Mouse (Mus musculus) adrenal gland, postnatal 36 days (tissue): ENCODE measurements around the gene Rrp8. TPM values are rescaled to one million over a fixed set of nuclear protein-coding genes. Genes with fewer than 3 reads are reported as not detected.
A peak's percentile ranks its signal among the peaks of the same experiment; 100 is the strongest.
"Not testable (repeated sequence)": the region's sequence is repeated elsewhere in the genome, so short reads cannot be mapped to it uniquely, and the experiment has no call there.

Source experiments
- DNase-seq, 2 experiments: peaks; one replicate each; pipeline ENCODE4 v3.0.0; 2021; ENCODE audit warnings: mixed read lengths in 1 of 2
- total RNA-seq, 2 experiments: library from RNA; stranded (reverse); gene quantifications; 2 replicates each; pipeline ENCODE4 v1.2.3; 2021

Gene Rrp8
- total RNA-seq, 2 experiments from 2014 or later = 17.9 to 22.5 TPM

DNA sequence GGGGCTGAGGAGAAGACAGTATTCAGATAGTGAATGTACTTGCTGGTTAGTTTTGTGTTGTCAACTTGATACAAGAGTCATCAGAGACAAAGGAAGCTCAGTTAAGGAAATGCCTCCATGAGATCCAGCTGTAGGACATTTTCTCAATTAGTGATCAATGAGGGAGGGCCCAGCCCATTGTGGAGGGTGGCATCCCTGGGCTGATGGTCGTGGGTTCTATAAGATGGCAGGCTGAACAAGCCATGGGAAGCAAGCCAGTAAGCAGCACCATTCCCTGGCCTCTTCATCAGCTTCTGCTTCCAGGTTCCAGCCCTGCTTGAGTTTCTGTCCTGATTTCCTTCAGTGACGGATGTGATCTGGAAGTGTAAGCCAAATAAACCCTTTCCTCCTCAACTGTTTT, 10.6 kb upstream of the Rrp8 start:
- DNase-seq = no peak

DNA sequence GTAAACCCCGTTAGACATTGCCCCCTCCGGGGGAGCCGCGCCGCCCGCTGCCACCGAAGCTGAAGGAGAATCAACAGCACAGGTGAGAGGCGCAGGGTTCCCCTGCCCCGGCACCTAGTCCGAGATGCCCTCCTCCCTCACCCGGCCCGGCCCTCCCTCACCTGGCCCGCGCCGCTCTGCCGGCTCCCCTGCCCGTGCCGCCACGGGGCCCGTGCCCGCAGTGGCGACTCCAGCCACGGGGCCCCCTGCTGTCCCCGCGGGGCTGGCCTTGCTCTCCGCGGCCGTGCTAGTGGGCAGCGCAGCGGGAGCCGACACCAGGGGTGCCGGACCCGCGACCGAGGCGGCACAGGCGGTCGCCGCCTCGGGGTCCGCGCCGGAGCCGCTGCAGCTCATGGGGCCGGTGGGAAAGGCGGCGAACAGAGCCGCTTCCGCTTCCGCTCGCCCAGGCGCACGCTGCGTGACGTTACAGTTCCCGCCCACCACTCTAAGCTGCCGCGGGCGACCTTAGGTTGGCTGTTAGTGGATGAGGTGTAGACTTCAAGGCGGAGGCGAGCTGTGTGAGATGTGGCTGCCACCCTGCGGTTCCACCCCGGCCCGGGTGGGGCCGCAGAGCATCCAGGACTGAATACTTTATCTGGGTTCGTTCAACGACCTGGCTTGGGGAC, 6.9 kb upstream of the Rrp8 start, which contains the start of gene Taf10:
Gene Taf10, minus strand, starts transcription at position 436 of the 665 bp plus-strand sequence.
- DNase-seq = peak; percentile 92

DNA sequence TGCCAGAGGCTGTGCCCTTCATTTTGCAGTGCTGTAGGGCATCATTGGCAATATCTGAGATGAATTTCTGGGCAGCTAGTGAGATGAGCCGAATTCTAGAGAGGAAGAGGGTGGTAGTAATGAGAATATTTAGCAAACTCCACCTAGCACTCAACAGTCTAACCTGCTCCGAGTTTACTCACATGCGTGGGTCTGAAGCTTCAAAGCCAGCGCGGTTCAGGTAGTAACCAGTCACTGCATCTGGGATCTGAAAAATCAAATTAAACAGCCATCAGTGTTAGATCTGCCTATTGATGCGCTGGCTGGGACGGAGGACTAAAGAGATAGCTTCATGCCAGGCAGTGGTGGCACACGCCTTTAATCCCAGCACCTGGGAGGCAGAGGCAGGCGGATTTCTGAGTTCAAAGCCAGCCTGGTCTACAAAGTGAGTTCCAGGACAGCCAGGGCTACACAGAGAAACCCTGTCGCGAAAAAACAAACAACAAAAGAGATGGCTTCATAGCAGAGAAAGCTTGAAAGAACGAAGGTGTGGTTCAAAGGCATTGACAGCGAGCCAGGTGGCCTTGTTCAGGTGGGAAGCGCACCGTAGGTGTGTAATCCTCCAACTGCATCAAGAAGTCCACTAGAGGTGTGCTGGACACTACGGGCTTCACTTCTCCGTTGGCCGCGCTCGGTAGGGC, 6.2 kb upstream of the Rrp8 start:
- DNase-seq = not testable (repeated sequence)

DNA sequence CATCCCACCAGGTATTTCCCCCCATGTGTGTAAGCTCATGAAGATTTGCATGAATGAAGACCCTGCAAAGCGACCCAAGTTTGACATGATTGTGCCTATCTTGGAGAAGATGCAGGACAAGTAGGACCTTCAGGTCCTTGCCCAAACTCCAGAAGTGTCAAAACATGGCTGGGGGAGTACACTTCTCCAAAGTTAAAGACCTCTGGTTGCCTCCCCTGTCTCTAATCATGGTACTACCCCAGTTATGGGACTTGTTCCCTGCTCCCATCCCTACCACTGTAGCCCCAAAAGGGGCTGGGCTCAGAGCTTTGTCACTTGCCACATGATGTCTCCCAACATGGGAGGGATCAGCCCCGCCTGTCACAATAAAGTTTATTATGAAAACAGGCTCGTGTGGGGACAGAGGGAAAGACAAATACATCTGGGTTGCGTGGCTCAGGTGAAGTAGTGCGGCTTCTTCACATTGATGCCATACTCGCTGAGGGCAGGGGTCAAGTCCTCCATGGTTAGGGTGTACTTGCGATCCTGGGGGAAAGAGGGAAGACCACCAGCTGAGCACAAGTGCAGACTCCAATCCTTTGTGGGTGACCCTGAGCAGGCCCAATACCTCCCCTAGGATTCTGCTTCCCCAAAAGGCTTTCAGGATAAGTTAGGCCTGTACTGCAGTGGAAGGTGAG, 5.5 kb upstream of the Rrp8 start:
- not testable (repeated sequence) for DNase-seq

DNA sequence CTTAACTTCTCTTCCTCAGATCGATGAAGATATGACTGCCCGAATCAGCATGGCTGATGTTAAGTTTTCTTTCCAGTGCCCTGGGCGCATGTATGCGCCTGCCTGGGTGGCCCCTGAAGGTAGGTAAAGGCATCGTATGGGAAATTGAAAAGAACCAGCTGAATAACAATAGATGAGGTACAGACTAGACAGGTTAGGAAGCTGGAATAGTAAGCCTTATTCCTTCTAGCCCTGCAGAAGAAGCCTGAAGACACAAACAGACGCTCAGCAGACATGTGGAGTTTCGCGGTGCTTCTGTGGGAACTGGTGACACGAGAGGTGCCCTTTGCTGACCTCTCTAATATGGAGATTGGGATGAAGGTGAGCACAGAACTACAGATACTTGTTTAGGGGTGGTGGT, 4.8 kb upstream of the Rrp8 start:
- no peak for DNase-seq

DNA sequence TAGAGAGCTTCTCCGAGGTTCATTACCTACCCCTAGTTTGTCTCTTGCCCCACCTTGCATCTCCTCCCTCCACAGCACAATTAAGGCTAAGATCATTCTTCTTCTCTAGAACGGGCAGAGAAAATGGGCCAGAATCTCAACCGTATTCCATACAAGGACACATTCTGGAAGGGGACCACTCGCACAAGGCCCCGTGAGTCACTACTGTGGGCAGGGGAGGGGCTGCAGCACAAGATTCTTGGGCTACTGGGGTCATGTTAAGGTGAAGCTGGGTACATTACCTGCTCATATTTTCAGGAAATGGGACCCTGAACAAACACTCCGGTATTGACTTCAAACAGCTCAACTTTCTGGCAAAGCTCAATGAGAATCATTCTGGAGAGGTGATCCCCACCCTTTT, 3.7 kb upstream of the Rrp8 start:
- peak in 1 of 2 experiments; percentile 14 for DNase-seq

DNA sequence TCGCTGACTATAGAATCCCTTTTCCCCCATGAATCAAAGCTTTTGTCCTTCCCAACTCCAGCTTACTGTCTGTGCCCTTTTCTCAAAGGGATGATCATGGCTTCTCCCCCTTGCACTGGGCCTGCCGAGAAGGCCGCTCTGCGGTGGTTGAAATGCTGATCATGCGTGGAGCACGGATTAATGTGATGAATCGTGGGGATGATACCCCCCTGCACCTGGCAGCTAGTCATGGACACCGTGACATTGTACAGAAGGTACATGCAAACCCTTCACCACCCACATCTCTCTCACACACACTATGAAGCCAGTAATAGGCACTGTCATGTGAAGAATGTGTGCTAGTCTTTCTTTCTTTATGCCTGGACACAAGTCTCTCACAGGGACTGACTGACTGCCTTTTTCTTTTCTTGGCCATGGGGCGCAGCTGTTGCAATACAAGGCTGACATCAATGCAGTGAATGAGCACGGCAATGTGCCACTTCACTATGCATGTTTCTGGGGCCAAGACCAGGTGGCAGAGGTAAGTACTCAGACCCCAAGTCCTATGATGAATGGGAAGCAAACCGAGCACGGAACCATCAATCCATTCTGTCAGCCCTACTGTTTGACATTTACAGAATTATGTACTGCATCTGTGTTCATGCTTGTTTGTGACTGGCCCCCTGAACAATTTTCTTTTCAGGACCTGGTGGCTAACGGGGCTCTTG, 3.1 kb upstream of the Rrp8 start:
- DNase-seq = no peak

DNA sequence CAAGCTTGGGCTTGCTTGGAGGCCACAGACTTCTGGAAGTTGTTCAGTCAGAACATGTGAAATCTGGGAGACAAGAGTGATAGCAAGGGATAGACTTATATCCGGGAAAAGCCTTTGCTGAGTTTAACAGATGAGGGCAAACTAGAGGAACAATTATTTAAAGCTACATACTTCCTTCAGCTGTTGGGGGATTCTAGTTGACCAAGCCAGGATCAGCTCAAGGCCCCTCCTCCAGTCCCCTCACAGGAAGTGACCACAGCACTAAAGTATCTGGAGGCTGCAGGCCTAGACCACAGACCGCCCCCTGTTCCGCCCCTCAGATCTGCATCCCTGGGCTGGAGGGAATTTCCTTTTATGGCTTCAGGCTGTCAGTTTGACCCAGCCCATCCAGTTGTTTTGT, 1.8 kb upstream of the Rrp8 start:
- DNase-seq = peak; percentile 66 to 80

DNA sequence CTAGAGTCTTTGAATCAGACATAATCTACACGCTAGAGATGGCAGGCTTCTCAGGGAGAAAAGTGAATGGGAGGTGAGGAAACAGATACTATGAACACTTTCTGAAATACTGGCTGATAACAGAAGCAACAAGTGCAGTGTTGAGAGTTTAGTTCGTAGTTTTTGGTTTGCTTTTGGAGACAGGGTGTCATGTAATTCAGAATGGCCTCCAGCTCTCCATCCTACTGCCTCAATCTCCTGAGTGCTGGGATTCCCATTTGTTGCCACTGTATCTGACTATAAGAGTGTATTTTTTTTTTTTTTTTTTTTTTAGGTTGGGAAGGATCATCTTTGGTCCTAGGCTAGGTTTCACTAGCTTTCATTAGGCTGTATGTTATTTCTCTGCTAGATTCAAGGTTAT, 1.1 kb upstream of the Rrp8 start:
- no peak for DNase-seq

DNA sequence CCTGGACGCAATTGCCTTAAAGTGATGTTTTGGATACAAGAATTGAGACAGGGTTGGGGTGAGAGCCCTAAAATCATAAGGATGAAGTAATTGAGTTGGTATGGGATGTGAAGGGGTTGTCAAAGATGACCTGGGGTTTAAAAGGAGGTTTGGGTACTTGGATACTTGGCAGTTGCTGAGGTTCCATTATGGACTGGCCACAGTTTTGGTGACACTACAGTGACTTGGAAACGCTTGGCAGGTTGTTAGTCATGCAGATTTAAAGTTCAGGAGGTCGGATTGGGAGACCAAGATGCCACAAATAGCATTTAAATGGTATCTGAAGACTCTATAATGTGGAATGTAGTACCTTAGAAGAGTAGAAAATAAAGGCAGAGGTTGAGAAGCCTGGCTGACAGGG, 463 bp upstream of the Rrp8 start:
- DNase-seq = no peak

DNA sequence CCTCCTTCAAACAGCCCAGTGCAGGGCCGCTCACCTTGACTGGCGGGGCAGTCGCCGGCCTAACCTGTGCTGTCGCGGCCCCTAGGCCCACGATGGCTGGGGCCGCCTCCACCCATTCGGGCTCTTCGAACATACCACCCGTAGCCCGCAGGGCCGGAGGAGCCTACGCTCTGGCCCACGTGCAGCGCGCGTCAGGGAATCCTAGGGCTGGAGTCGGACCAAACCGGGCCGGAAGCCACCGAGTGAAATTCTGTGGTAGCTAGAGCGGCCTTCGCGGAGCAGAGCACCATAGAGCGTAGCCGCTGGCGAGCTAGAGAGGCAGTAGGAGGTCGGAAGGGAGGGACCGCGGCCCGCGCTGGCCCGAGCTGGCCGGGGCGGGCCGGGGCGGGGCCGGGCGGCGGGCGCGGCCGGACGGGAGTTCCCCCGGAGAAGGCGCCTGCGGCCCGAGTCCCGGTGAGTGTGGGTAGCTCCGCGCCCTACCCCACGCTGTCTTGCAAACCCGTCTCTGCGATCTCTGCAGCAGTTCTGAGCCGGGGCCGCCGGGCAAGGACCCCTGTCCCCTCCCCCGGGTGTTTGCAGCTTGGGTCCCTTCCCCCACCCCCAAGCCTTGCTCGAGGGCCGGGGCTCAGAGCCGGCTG, 802 bp downstream of the Rrp8 start, which contains the start of gene Ilk:
Gene Ilk, plus strand, starts transcription at position 329 of the 638 bp plus-strand sequence.
- DNase-seq = peak; percentile 94

DNA sequence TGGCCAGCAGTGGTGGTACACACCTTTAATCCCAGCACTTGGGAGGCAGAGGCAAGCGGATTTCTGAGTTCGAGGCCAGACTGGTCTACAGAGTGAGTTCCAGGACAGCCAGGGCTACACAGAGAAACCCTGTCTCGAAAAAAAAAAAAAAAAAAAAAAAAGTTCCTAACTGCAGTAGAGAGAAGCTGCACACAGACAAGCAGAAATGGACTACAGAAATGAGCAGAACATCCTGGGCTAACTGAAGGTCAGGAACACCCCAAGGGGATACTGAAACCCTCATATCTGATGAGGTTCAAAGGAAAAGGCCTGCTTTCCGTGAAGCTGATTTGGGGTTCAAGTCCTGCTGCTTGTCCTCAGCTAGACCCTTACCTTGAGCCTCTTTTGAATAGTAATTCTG, 1.7 kb downstream of the Rrp8 start:
- DNase-seq = not testable (repeated sequence)

DNA sequence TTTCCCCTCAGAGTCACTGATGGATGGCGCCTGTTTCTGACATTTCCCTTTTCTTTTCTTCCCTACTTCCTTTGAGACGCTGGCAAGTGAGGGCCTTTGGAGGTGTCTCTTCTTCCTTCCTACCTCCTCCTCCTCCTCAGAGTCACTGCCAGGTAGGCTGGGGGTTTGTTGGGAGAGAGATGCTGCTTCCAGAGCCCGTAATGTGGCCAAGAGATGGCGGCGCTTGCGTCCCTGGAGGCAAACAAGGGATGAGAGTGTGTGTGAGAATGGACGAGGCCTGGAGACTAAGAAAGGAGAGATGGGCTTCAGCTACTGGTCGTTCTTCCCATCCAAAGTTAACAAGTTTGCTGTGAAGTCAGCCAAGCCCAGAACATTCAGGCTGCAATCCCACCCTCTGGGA, 2.4 kb downstream of the Rrp8 start:
- no peak for DNase-seq

DNA sequence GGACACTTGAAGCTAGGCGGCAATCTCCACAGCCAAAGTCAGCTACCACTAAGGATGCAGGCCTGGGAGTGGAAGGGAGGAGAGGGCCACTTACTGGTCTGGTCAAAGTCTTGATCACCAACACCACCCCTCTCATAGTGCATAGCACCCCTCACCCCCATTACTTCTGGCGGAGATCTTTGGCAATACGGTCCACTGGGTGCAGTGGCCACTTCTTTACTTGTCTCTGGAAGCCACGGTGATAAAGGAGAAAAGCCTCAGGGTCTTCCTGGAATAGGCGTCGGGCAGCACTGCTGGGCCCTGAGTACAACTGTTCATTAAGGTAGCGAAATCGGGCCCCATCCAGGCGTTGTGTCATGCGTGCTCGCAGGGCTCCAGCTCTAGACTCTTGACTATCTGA, 3.3 kb downstream of the Rrp8 start:
- DNase-seq = no peak

DNA sequence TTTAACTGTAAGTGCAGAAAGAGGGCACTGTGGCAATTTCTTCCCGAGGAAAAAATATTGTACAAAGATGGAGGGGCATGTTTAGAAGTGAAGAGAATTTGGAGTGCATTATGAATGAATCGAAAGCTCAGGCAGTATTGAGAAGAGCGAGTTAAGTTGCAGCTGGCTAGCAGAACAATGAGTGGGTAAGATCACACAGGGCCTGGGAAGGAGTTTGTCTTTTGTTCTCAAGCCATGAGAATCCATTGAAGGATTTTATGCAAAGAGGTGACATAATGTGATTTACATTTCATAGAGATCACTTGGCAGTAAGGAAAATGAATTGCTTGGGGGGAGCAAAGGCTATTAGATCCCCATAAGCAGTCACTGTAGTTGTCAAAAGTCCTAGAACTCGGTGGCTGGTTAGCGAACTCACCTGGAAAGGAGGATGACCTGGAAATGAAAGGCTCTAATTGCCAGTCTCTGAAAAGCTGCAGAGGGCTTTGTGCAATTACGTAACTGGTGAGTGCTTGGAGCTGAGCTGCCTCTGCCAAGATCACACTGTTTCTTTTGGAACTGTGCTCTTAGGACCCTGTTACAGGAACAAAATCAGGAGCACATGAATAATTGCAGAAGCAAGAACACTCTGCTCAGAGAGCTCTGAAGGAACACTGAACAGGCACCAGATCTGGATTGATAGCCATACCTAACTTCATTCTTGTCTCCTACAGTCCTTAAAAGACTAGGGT, 8.3 kb downstream of the Rrp8 start:
- DNase-seq = no peak

DNA sequence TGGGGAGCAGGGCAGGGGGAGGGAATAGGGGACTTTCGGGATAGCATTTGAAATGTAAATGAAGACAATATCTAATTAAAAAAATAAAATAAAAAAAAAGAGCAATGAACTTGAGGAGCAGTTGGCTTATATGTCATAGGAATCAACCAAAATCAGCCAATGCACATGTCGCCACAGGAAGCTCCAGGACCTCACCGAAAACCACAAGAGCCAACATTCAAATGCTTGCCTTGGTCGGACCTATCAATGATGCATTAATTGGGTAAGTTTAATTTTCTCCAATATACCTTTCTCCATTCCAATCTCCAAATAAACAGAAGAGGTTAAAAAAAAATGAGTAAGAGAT, 10.2 kb downstream of the Rrp8 start:
- DNase-seq = no peak

DNA sequence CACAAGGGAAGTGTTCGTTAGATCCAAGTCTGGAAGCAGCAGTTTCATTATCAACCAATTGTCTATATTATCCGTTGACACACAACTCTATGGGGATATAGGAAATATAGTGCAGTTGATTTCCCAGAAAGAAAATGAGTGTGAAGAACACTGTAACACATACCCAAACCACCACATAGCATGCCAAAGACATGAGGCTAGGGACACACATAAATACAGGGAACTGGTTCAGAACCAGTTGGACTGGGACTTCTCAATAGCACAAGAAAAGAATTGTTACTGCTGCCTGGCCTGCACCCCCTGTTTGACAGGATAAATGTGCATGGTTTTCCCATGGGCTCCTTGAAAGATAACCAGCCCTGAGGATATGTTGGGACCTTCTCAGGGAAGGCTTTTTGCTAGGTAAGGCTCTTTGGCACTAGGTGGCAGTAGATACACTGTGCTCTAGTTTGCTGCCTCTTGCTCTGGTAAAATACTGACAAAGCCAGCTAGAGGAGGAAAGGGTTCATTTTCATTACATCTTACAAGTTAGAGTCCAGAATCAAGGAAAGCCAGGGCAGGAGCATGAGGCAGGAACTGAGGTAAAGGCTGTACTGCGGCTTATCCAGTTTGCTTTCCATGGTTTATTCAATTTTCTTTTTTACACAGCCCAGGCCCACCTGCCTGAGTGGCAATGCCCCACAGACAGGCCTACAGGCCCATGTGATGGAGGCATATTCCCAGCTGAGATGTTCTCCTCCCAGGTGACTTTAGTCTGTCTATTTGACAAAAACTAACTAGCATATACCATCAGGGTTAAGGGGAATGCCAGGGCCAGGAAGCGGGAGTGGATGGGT, 10.8 kb downstream of the Rrp8 start:
- DNase-seq = peak; percentile 20 to 48

DNA sequence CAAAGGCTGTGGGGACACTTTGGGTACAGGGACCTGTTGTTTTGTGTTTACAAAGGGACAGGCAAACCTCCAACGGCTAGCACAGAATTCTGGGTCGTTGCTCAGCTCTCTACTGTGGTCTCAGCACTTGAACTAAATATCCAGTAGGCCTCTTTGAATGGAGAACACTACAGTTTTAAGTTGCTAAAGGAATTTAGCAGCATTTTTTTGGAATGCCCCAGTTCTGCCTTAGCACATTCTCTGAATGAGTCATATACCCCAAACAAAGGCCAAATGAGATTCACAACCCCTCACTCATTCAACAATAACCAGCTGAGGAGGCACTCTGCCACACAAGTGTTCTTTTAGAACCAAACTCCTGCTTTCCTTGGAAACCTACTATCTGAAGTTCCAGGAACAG, 15.3 kb downstream of the Rrp8 start:
- no peak for DNase-seq

DNA sequence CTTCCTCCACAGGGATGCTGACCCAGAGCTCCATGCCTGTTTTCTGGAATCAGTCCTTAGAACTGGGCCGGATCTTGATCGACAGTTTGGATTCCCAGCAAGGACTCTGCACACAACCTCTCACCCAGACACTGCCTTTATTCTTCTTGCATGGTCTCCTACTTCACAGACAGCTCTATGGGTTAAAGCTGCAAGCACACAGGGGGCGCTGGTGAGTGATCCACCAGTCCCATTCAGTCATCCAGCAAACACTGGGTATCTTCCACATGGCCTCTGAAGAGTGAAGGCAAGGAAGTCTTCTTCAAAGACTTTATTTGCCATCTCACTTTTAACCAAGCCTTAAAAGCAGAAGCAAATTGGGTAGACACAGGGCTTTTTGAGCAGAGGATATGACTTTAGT, 21.8 kb downstream of the Rrp8 start:
- no peak for DNase-seq

DNA sequence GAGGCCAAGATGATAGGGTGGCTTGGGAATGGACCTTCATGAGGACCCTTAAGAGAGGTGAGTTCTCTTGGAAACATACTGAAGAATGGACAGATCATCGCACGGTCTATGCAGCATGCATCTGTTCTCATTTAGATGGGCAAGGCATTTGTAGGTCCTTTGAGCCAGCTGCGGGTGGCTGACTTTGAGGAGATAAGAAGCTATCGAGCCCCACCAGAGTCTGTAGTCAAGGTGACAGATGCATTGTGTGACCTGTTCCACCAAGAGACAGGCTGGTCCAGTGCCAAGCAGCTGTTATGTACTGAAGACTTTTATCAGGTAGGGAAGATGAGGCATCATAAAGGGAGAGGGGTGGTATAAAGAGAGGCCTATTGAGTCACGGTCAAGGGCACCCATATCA, 28.5 kb downstream of the Rrp8 start:
- no peak for DNase-seq

DNA sequence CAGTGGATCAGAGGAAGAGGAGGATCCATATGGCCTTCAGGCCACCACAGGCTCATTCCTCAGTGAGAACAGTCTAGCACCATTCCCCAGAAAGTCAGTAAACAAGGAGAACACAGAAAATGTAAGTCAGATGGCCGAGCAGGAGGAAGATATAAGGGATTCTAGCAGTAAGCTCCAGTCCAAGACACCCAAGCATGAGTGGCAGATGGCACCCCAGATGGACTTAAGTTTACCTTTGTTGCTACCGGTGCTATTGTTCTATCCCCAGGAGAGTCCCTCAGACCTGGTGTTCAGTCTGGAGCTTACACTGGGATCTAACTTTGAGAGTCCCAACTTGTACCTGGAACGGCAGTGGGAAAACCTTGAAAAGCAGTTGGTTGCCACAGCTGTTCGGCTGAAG, 33.4 kb downstream of the Rrp8 start:
- DNase-seq = no peak
